Mouse (Mus musculus): Measurements from ENCODE around the gene Vmn1r55.

GRCm38 (mm10) chr7:5087886-5088285 is 61.6 kb downstream of the Vmn1r55 start:
- TF ChIP-seq CTCF (IDR thresholded peaks at IDR 0.05; ENCODE audit: borderline replicate concordance, insufficient read depth, low read length) (no peak), POLR2A (IDR thresholded peaks at IDR 0.05; ENCODE audit: low read depth, low read length) (no peak)

All from embryonic fibroblast, embryonic 13.5 days (primary cell).